In the genomic region with DNA sequence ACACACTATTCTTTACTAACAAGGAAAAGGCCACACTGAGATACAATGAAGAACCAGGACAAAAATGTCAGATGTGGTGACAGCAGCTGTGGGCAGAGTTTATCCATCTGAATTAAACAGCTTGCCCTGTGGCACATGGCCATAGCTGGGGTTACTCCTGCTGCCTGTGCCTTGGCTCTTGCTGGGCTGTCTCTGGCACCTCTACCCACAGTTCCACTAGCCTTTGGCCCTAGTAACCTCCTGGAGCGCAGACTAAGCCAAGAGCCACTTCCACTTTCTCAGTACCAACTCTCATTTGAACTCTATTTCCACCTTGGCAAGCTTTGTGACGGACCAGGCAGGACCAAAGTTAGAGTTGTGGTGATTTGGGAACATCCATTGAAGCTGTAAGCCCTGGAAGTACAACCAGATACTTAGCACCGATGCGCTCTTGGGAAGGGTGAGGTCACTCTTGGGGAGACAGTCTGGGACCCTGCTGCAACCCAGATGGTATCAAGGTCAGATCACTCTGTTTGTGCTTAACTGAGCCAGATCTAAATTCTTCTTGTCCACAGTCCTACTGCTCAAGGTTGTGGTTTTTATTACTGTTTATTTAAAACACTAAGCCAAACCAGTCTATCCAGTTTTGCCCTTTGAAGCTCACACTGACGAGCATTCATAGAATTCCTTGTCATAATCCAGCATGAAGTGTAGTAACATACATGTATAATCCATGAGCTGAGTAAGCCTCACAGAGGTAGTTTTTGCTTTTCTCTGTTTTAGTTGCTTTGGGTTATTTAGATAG, we compare ENCODE assay signal across 10 mouse cellular contexts.
DNase-seq lines count a peak whose midpoint lies in the region; ATAC-seq lines count a peak whose summit lies in the region.
"Had no signal": no experiment of that assay in that cellular context is flagged by ENCODE, and none has a peak within 500 bp of the region (broad histone marks: within the 10 kb centered on the region; RNA-seq: fewer than 3 reads in every experiment).

No protein-coding gene starts in this region.

- no peak overlapping the region for H3K4me3 ChIP-seq in stomach, embryonic 14.5 days (ENCODE audit: low read depth, low read length)
- H3K4me3 ChIP-seq in forebrain, embryonic 14.5 days (ENCODE audit: low read depth, low read length) = no peak overlapping the region
- H3K4me3 ChIP-seq: heart, adult 2 months; liver, embryonic 15.5 days had no signal

- H3K4me1 ChIP-seq in stomach, embryonic 14.5 days (ENCODE audit: control insufficient read depth, insufficient read depth, low read length) = no peaks in the 10 kb centered on the region
- H3K4me1 ChIP-seq in forebrain, embryonic 14.5 days (ENCODE audit: control insufficient read depth, insufficient read depth, low read length) = no peaks in the 10 kb centered on the region
- H3K4me1 ChIP-seq: liver, embryonic 15.5 days had no signal

- WGBS in stomach, embryonic 14.5 days = 78% methylated on average over 5 of the region's 5 CpGs
- 94% methylated on average over 5 of the region's 5 CpGs for WGBS in forebrain, embryonic 14.5 days

- no peak overlapping the region for H3K4me2 ChIP-seq in stomach, embryonic 14.5 days (replicated peaks; ENCODE audit: low read depth, low read length)
- no peak overlapping the region for H3K4me2 ChIP-seq in forebrain, embryonic 14.5 days (ENCODE audit: low read length)
- H3K4me2 ChIP-seq: liver, embryonic 15.5 days had no signal

- ATAC-seq in stomach, embryonic 14.5 days (ENCODE audit: insufficient number of reproducible peaks, insufficient read depth, low FRiP score, low read depth) = peak; percentile 42; the same call in 1 of the 2 replicates
- no peak for ATAC-seq in forebrain, embryonic 14.5 days

- no peaks in the 10 kb centered on the region for H3K27me3 ChIP-seq in stomach, embryonic 14.5 days (ENCODE audit: control insufficient read depth, insufficient read depth, low read length)
- no peaks in the 10 kb centered on the region for H3K27me3 ChIP-seq in forebrain, embryonic 14.5 days (replicated peaks; ENCODE audit: control insufficient read depth, insufficient read depth, low read length)
- H3K27me3 ChIP-seq: liver, embryonic 15.5 days had no signal

- intact Hi-C loops in left cerebral cortex, postnatal 4 days (cut with DNase I) = no loop called here
- intact Hi-C loops in left cerebral cortex, postnatal 36 days (cut with DNase I) = no loop called here

- no peaks in the 10 kb centered on the region for H3K36me3 ChIP-seq in stomach, embryonic 14.5 days (ENCODE audit: control insufficient read depth, insufficient read depth, low read length)
- no peaks in the 10 kb centered on the region for H3K36me3 ChIP-seq in forebrain, embryonic 14.5 days (ENCODE audit: control insufficient read depth, insufficient read depth, low read length)
- H3K36me3 ChIP-seq: liver, embryonic 15.5 days had no signal

- H3K9me3 ChIP-seq in stomach, embryonic 14.5 days (ENCODE audit: control insufficient read depth, low read depth, low read length) = no peaks in the 10 kb centered on the region
- no peaks in the 10 kb centered on the region for H3K9me3 ChIP-seq in forebrain, embryonic 14.5 days (replicated peaks; ENCODE audit: control insufficient read depth, low read length)
- H3K9me3 ChIP-seq: liver, embryonic 15.5 days had no signal

- no peak overlapping the region for H3K27ac ChIP-seq in stomach, embryonic 14.5 days (ENCODE audit: low read length)
- no peak overlapping the region for H3K27ac ChIP-seq in forebrain, embryonic 14.5 days (ENCODE audit: low read depth, low read length)
- H3K27ac ChIP-seq: heart, adult 2 months; liver, embryonic 15.5 days had no signal

- DNase-seq in left cerebral cortex, postnatal 4 days = peak; percentile 61
- no peak for DNase-seq in left cerebral cortex, adult 18-20 months (ENCODE audit: low spot score in 2 of 2)
- peak; percentile 26 for DNase-seq in adrenal gland, postnatal 25 days
- peak; percentile 33 to 73 for DNase-seq in kidney, adult 8-10 months
- no peak for DNase-seq in forebrain, embryonic 14.5 days (ENCODE audit: low spot score)
- no peak for DNase-seq in right cerebral cortex, postnatal 4 days
- DNase-seq in left cerebral cortex, postnatal 36 days (ENCODE audit: low spot score in 2 of 2) = no peak
- DNase-seq: heart, adult 2 months had no signal

- H3K9ac ChIP-seq in stomach, embryonic 14.5 days (replicated peaks; ENCODE audit: low read depth, low read length) = no peak overlapping the region
- H3K9ac ChIP-seq in forebrain, embryonic 14.5 days (ENCODE audit: low read length) = no peak overlapping the region
- H3K9ac ChIP-seq: liver, embryonic 15.5 days had no signal

Comparison
In these comparisons a context has a peak if more than half of its experiments do, and no peak if none do; other contexts are left out.
1. DNase-seq: peak in left cerebral cortex, postnatal 4 days (single experiment), adrenal gland, postnatal 25 days (single experiment) and kidney, adult 8-10 months (2 of 2); none in left cerebral cortex, adult 18-20 months (0 of 2), forebrain, embryonic 14.5 days (single experiment), right cerebral cortex, postnatal 4 days (single experiment) and left cerebral cortex, postnatal 36 days (0 of 2).